Mouse (Mus musculus): ENCODE measurements around the gene Gm49380. TPM values are rescaled to one million over a fixed set of nuclear protein-coding genes. Genes with fewer than 3 reads are reported as not detected.

Gm49380 gene
- total RNA-seq, 4 experiments from 2014 or later: 0.31 to 0.60 (median 0.38) TPM

- DNase-seq (ENCODE audit: low spot score in 2 of 2): peak in 1 of 2 experiments; percentile 78
Observed at GRCm38 (mm10) chr9:44093612-44094503, 19.4 kb downstream of the Gm49380 start.

DNA sequence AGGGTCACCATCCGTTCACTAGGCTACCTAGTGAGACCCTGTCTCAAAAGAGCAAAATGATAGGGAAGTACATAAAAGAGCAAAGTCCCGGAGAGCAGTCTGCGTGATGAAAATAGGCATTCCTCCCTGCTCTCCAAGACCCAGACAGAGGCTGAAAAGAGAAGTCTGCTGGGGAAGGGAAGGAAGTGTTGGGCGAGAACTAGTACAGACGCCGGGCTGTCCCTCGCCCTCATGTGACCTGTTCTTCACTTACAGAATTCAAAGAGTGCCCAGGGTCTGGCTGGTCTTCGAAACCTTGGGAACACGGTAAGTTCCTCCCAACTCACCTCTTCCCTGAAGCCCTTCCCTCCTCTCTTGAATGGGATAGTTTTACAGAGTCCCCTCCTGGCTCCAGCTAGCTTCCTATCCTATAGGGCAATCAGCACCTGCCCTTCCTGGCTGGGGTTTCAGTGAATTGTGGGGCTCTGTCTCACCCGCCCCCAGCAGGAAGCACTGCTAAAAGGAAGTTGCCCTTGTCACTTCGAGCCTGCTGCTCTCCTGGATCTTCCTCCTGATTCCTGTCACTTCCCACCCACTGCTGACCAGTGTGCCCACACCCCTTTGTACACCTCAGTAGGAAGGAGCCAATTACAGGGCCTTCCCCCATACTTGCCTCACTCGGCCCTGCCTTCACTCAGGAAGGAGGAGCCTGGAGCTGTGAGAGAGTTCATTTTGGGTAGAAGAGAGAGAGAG is 24.3 kb downstream of the Gm49380 start:
- no peak for DNase-seq (ENCODE audit: low spot score in 2 of 2)

DNA sequence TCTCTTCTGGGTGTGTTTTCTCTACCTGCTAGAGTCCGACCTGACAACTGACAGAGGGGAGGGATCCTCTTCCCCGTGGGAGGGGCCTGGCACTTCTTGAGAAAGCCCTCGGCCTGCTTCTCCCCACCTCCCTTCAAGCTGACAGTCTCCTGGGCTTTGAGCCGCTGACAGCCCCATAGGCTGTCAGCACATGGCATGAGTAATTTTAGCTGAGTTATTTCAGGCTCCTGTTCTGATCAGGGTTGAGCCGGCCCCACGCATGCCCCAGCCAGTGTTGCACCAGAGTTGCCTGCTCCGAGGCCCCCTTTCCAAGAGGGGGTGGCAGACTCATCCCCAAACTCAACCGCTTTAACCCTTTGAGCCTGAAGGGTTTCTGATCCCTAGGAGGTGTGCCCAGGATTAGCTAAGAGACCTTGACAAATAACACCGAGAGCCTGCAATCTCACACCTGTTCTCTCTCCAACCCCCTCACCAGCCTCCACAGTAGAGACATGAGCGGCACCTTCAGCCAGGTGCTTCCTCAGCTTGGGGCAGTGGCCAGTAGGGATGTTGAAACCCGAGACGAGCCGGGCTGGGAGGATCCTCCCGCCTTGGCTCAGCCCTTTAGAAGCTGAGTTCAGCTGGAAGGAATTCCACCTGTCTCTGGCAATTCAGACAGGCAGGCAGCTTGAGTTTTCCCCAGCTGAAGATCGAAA is 25.4 kb downstream of the Gm49380 start:
- DNase-seq (ENCODE audit: low spot score in 2 of 2): peak in 1 of 2 experiments; percentile 76

DNA sequence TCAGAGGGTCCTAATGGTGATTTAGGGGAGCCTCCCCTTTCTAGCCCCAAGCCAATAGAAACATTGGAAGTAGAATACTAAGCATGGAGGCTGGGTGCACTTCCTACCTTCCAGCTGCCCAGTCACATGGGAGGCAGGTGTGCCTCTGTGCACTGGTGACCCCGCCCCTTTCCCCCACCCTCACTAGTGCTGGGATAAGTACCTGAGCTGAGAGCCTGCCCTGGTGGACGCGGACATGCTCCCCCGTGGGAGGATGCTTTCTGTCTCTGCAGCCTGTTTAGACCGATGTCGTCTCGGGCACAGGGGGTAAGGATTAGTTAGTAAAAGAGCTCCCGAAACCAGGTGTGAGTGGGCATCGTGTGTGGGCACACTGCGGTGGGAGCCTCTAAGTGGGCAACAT is 26.3 kb downstream of the Gm49380 start:
- no peak for DNase-seq (ENCODE audit: low spot score in 2 of 2)

GRCm38 (mm10) chr9:44085741-44086665 is 27.3 kb downstream of the Gm49380 start:
- DNase-seq (ENCODE audit: low spot score in 2 of 2): peak in 1 of 2 experiments; percentile 88

GRCm38 (mm10) chr9:44085276-44085675 is 28.0 kb downstream of the Gm49380 start:
- peak in 1 of 2 experiments; percentile 17 for DNase-seq (ENCODE audit: low spot score in 2 of 2)

- peak; percentile 96 for DNase-seq (ENCODE audit: low spot score in 2 of 2)
Observed at GRCm38 (mm10) chr9:44084659-44085229, 28.6 kb downstream of the Gm49380 start.

- no peak for DNase-seq (ENCODE audit: low spot score in 2 of 2)
Observed at GRCm38 (mm10) chr9:44084236-44084635, 29.1 kb downstream of the Gm49380 start.

- DNase-seq (ENCODE audit: low spot score in 2 of 2): peak in 1 of 2 experiments; percentile 60
Observed at GRCm38 (mm10) chr9:44083392-44084121, 29.7 kb downstream of the Gm49380 start.

DNA sequence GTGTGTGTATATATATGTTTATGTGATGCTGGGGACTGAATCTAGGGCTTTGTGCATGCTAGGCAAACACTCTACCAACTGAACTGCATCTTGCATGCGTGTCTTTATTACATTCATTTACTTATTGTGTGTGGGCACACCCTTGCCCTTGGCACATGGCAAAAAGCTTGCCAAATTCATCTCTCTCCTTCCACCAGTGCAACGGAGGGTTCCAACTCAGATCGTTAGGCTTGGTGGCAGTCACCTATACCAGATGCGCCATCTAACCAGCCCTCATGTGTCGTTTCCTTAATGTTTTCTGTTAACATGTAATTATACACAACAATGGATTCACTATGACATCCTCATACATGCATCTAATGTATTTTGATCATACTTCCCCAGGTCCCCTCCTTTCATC is 31.0 kb downstream of the Gm49380 start:
- DNase-seq (ENCODE audit: low spot score in 2 of 2): no peak

DNA sequence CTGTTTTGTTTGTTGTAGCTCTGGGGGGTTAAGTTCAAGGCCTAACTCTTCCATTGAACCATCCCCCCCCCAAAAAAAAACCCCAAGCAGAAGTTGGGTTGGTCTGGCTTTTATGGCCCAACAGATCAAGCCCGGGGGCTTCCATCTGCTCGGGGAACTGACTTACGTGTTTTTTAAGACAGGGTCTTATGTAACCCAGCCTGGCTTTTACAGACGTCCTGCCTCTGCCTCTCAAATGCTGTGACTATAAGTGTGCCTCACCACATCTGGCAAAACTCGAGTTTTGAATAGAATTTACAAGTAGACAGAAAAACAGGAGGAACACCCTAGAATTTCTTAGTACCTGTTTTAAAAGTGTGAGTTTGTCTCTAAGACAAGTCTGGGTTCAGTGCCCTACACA is 31.7 kb downstream of the Gm49380 start:
- no peak for DNase-seq (ENCODE audit: low spot score in 2 of 2)

DNA sequence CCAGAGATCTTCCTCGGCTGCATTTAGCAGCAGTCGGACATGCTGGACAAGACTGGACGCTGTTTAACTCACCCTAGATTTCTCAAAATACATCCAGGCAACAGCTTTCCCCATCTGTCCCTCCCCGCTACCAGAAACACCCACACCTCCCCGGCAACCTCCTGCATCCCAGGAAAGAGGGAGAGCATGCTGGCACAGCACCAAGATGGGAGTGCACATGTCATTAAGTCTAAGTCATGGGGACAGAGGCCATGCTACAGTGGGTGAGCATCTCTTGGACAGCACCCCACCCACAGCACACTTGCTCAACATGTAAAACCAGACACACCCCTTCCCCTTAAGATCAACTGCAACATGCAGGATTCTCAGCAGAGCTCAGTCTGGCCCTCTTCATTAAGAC is 32.3 kb downstream of the Gm49380 start:
- peak in 1 of 2 experiments; percentile 47 for DNase-seq (ENCODE audit: low spot score in 2 of 2)

- DNase-seq (ENCODE audit: low spot score in 2 of 2): peak; percentile 3 to 9
Observed at GRCm38 (mm10) chr9:44079997-44080780, 33.1 kb downstream of the Gm49380 start.

DNA sequence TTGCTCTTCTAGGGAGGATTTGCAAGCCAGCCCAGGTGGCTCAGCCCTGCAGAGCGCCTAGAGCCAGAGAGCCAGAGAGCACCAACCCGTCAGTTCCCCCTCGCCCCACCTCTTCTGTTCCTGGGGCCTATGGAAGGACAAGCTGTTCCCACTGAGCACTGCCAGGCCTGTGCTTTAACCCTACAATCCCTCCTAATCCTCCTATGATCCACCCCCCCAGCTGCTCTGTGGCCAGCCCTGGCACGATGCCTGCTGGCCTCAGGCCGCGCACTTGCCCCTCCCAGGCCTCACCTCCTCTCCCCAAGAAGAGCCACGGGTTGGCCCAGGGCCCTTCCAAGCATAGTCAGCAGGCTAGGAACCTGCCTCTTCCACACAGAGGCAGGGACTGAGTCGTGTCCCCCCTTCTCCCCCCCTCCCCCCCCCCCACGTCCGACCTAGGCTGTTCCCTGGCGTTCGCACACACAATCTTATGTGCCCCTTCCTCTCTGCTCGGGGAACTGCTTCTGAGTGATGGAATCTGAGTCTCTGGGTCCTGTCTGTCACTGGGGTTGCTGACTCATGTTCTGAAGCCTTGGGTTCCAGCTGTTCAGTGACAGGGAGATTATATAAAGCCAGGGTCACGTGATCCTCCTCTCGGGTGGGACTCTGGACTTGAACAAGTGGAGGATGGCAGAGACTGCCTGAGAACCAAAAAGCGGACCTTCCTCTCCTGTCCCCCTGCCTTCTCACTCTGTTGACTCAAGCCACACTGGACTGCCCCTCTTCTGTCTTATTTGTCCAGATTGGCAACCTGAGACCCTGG is 34.1 kb downstream of the Gm49380 start:
- peak; percentile 86 to 91 for DNase-seq (ENCODE audit: low spot score in 2 of 2)

GRCm38 (mm10) chr9:44078136-44078797 is 35.0 kb downstream of the Gm49380 start:
- peak; percentile 21 to 26 for DNase-seq (ENCODE audit: low spot score in 2 of 2)

- DNase-seq (ENCODE audit: low spot score in 2 of 2): peak in 1 of 2 experiments; percentile 3
Observed at GRCm38 (mm10) chr9:44077266-44077910, 35.9 kb downstream of the Gm49380 start.

DNA sequence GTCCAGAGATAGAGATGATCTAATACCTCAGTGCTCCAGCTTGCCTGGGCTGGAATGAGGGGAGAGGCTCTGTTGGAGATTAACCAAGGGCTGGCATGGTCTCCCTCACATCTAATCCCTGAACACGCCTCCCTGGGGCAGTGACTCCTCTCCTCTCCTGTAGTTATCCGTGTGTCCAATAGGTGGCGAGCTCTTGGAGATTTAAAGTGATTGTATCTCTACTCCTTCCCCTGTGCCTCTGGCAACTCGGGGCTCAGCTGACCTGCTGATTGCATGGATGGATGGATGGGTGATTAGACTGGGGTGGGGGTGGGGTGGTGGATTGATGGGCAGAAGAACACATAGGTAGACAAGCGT is 36.6 kb downstream of the Gm49380 start:
- peak; percentile 83 to 88 for DNase-seq (ENCODE audit: low spot score in 2 of 2)
